Comparison of ENCODE assay signal across 12 mouse cellular contexts in genomic region chr3:63772617-63773305, GRCm38 (mm10).
DNase-seq lines count a peak whose midpoint lies in the region; ATAC-seq and TF ChIP-seq lines count a peak whose summit lies in the region.
"Had no signal": no experiment of that assay in that cellular context is flagged by ENCODE, and none has a peak within 500 bp of the region (broad histone marks: within the 10 kb centered on the region; RNA-seq: fewer than 3 reads in every experiment).

No protein-coding gene starts in this region.

- no peak overlapping the region for H3K4me3 ChIP-seq in heart, embryonic 12.5 days
- H3K4me3 ChIP-seq in midbrain, postnatal 0 days (ENCODE audit: low read depth, low read length) = no peak overlapping the region
- no peak overlapping the region for H3K4me3 ChIP-seq in midbrain, embryonic 11.5 days (ENCODE audit: low read depth, low read length)
- H3K4me3 ChIP-seq in neural tube, embryonic 15.5 days (replicated peaks) = no peak overlapping the region
- no peak overlapping the region for H3K4me3 ChIP-seq in hindbrain, embryonic 11.5 days (ENCODE audit: low read depth, low read length)
- H3K4me3 ChIP-seq: hindbrain, embryonic 12.5 days had no signal

- no peak overlapping the region for H3K27ac ChIP-seq in heart, embryonic 12.5 days (ENCODE audit: poor library complexity, severe bottlenecking)
- no peak overlapping the region for H3K27ac ChIP-seq in midbrain, postnatal 0 days (ENCODE audit: low read depth, low read length)
- H3K27ac ChIP-seq in midbrain, embryonic 11.5 days (ENCODE audit: low read depth, low read length) = no peak overlapping the region
- no peak overlapping the region for H3K27ac ChIP-seq in neural tube, embryonic 15.5 days (replicated peaks)
- no peak overlapping the region for H3K27ac ChIP-seq in hindbrain, embryonic 11.5 days (ENCODE audit: low read depth, low read length)
- H3K27ac ChIP-seq: hindbrain, embryonic 12.5 days had no signal

- no peaks in the 10 kb centered on the region for H3K36me3 ChIP-seq in heart, embryonic 12.5 days
- no peaks in the 10 kb centered on the region for H3K36me3 ChIP-seq in midbrain, postnatal 0 days (ENCODE audit: insufficient read depth, low read length)
- no peaks in the 10 kb centered on the region for H3K36me3 ChIP-seq in midbrain, embryonic 11.5 days (ENCODE audit: control insufficient read depth, insufficient read depth, low read length)
- H3K36me3 ChIP-seq in neural tube, embryonic 15.5 days = no peaks in the 10 kb centered on the region
- H3K36me3 ChIP-seq in hindbrain, embryonic 11.5 days (ENCODE audit: control insufficient read depth, insufficient read depth, low read length) = no peaks in the 10 kb centered on the region

- no peak for TF ChIP-seq CTCF in midbrain, postnatal 0 days (IDR thresholded peaks at IDR 0.05)

- no peak for ATAC-seq in heart, embryonic 12.5 days (ENCODE audit: insufficient number of reproducible peaks, low FRiP score)
- ATAC-seq in midbrain, postnatal 0 days (ENCODE audit: low FRiP score) = no peak
- ATAC-seq in midbrain, embryonic 11.5 days (ENCODE audit: low FRiP score) = no peak
- 0 out of 2 replicates have a peak, but pooled peaks have one; percentile 35 for ATAC-seq in neural tube, embryonic 15.5 days (ENCODE audit: low FRiP score)
- ATAC-seq in megakaryocyte-erythroid progenitor cell, adult 5-6 weeks (replicated peaks; ENCODE audit: low FRiP score, low TSS enrichment, poor library complexity, severe bottlenecking) = no peak
- no peak for ATAC-seq in hindbrain, embryonic 11.5 days (ENCODE audit: low FRiP score)
- ATAC-seq: CD4-positive, CD25-positive, alpha-beta regulatory T cell, adult 4 months; forebrain, embryonic 14.5 days; liver, postnatal 0 days had no signal

- no peaks in the 10 kb centered on the region for H3K27me3 ChIP-seq in heart, embryonic 12.5 days (replicated peaks)
- H3K27me3 ChIP-seq in midbrain, postnatal 0 days (ENCODE audit: insufficient read depth, low read length) = no peaks in the 10 kb centered on the region
- H3K27me3 ChIP-seq in midbrain, embryonic 11.5 days (ENCODE audit: control insufficient read depth, insufficient read depth, low read length) = no peaks in the 10 kb centered on the region
- H3K27me3 ChIP-seq in neural tube, embryonic 15.5 days (replicated peaks) = no peaks in the 10 kb centered on the region
- H3K27me3 ChIP-seq in hindbrain, embryonic 11.5 days (ENCODE audit: control insufficient read depth, insufficient read depth, low read length) = no peaks in the 10 kb centered on the region
- H3K27me3 ChIP-seq: hindbrain, embryonic 12.5 days had no signal

- H3K9me3 ChIP-seq in heart, embryonic 12.5 days (replicated peaks) = no peaks in the 10 kb centered on the region
- no peaks in the 10 kb centered on the region for H3K9me3 ChIP-seq in midbrain, postnatal 0 days (ENCODE audit: low read length)
- H3K9me3 ChIP-seq in midbrain, embryonic 11.5 days (ENCODE audit: control insufficient read depth, low read length) = no peaks in the 10 kb centered on the region
- H3K9me3 ChIP-seq in neural tube, embryonic 15.5 days (replicated peaks) = no peaks in the 10 kb centered on the region
- H3K9me3 ChIP-seq in hindbrain, embryonic 11.5 days (ENCODE audit: control insufficient read depth, low read length) = no peaks in the 10 kb centered on the region
- H3K9me3 ChIP-seq: hindbrain, embryonic 12.5 days had no signal

- no peak overlapping the region for H3K4me2 ChIP-seq in heart, embryonic 12.5 days
- H3K4me2 ChIP-seq in midbrain, postnatal 0 days (ENCODE audit: low read depth, low read length, poor library complexity, severe bottlenecking) = no peak overlapping the region
- H3K4me2 ChIP-seq in midbrain, embryonic 11.5 days = no peak overlapping the region
- H3K4me2 ChIP-seq in neural tube, embryonic 15.5 days = no peak overlapping the region
- no peak overlapping the region for H3K4me2 ChIP-seq in hindbrain, embryonic 11.5 days (replicated peaks; ENCODE audit: low read depth, low read length)
- H3K4me2 ChIP-seq: hindbrain, embryonic 12.5 days had no signal

- H3K4me1 ChIP-seq in heart, embryonic 12.5 days (replicated peaks) = no peaks in the 10 kb centered on the region
- no peaks in the 10 kb centered on the region for H3K4me1 ChIP-seq in midbrain, postnatal 0 days (ENCODE audit: insufficient read depth, low read length)
- H3K4me1 ChIP-seq in midbrain, embryonic 11.5 days (ENCODE audit: control insufficient read depth, insufficient read depth, low read length) = no peaks in the 10 kb centered on the region
- no peaks in the 10 kb centered on the region for H3K4me1 ChIP-seq in neural tube, embryonic 15.5 days
- H3K4me1 ChIP-seq in hindbrain, embryonic 11.5 days (replicated peaks; ENCODE audit: control insufficient read depth, insufficient read depth, low read length) = no peaks in the 10 kb centered on the region
- H3K4me1 ChIP-seq: hindbrain, embryonic 12.5 days had no signal

- WGBS in heart, embryonic 12.5 days = 67% methylated on average over 7 of the region's 7 CpGs
- WGBS in midbrain, postnatal 0 days = 80% methylated on average over 7 of the region's 7 CpGs
- WGBS in midbrain, embryonic 11.5 days = 88% methylated on average over 7 of the region's 7 CpGs
- WGBS in neural tube, embryonic 15.5 days = 57% methylated on average over 7 of the region's 7 CpGs
- WGBS in hindbrain, embryonic 11.5 days = 82% methylated on average over 7 of the region's 7 CpGs

- intact Hi-C loops in gastrocnemius, postnatal 36 days (cut with DNase I) = no loop called here

- H3K9ac ChIP-seq in heart, embryonic 12.5 days = no peak overlapping the region
- no peak overlapping the region for H3K9ac ChIP-seq in midbrain, postnatal 0 days (replicated peaks; ENCODE audit: low read length, poor library complexity, severe bottlenecking)
- H3K9ac ChIP-seq in midbrain, embryonic 11.5 days (ENCODE audit: low read length) = no peak overlapping the region
- no peak overlapping the region for H3K9ac ChIP-seq in neural tube, embryonic 15.5 days (replicated peaks)
- no peak overlapping the region for H3K9ac ChIP-seq in hindbrain, embryonic 11.5 days (ENCODE audit: low read depth, low read length)
- H3K9ac ChIP-seq: hindbrain, embryonic 12.5 days; liver, postnatal 0 days had no signal

- peak; percentile 22 to 24 for DNase-seq in heart, adult 18-20 months
- peak; percentile 30 for DNase-seq in midbrain, postnatal 0 days (ENCODE audit: low spot score)
- no peak for DNase-seq in midbrain, embryonic 11.5 days (ENCODE audit: low spot score, missing footprints)
- peak; percentile 30 to 33 for DNase-seq in gastrocnemius, postnatal 36 days
- no peak for DNase-seq in hindbrain, embryonic 11.5 days (ENCODE audit: low spot score)
- DNase-seq: liver, postnatal 0 days had no signal

Comparison
In these comparisons a context has a peak if more than half of its experiments do, and no peak if none do; other contexts are left out.
1. DNase-seq: peak in heart, adult 18-20 months (2 of 2), midbrain, postnatal 0 days (single experiment) and gastrocnemius, postnatal 36 days (2 of 2); none in midbrain, embryonic 11.5 days (single experiment) and hindbrain, embryonic 11.5 days (single experiment).